Mouse (Mus musculus) intestine, embryonic 16.5 days (tissue): ENCODE data around the gene Fam222a. TPM values are rescaled to one million over a fixed set of nuclear protein-coding genes. Genes with fewer than 3 reads are reported as not detected.

Experiments used
- ATAC-seq: fragments of 200-750 bp; cut with Nextera tagmentation; 2 replicates; pipeline ENCODE4 v1.8.0; 2017; ENCODE audit warnings: moderate TSS enrichment, moderate library complexity
- H3K27ac ChIP-seq: fragments of 300-500 bp; sonication (generic); 2 replicates; pipeline ENCODE4 v1.5.1; 2014; ENCODE audit warnings: mild to moderate bottlenecking, low read length
- H3K27me3 ChIP-seq: fragments of 300-500 bp; sonication (generic); replicated peaks from 2 replicates; pipeline ENCODE4 v1.6.1; 2014; ENCODE audit warnings: low read length, control low read depth, mixed read lengths; ENCODE audit not compliant: control insufficient read depth, insufficient read depth
- H3K36me3 ChIP-seq: fragments of 300-500 bp; sonication (generic); 2 replicates; pipeline ENCODE4 v1.6.1; 2014; ENCODE audit warnings: low read length, control low read depth; ENCODE audit not compliant: control insufficient read depth, insufficient read depth
- H3K4me1 ChIP-seq: fragments of 300-500 bp; sonication (generic); 2 replicates; pipeline ENCODE4 v1.6.1; 2014; ENCODE audit warnings: low read length, control low read depth, mixed read lengths; ENCODE audit not compliant: control insufficient read depth, insufficient read depth
- H3K4me2 ChIP-seq: fragments of 300-500 bp; sonication (generic); 2 replicates; pipeline ENCODE4 v1.6.1; 2014; ENCODE audit warnings: low read depth, low read length, control low read depth
- H3K4me3 ChIP-seq: fragments of 300-500 bp; sonication (generic); 2 replicates; pipeline ENCODE4 v1.5.1; 2014; ENCODE audit warnings: mild to moderate bottlenecking, low read length
- H3K9ac ChIP-seq: fragments of 300-500 bp; sonication (generic); 2 replicates; pipeline ENCODE4 v1.6.1; 2014; ENCODE audit warnings: low read depth, low read length
- H3K9me3 ChIP-seq: fragments of 300-500 bp; sonication (generic); 2 replicates; pipeline ENCODE4 v1.6.1; 2016; ENCODE audit warnings: low read length, control low read depth; ENCODE audit not compliant: control insufficient read depth
- WGBS: fragments of 180-500 bp; shearing (Covaris S2); extraction: QIAGEN DNeasy Blood & Tissue Kit; methylation state at CpG from one replicate; pipeline ENCODE4 v1.1.7; 2014; 5-methylcytosine and 5-hydroxymethylcytosine counted together
- polyA plus RNA-seq: library from polyadenylated mRNA; unstranded; fragments of >200 nt; fragmentation: Nextera tagmentation; extraction: Ambion mirVana; gene quantifications from 2 replicates; pipeline ENCODE4 v1.2.1, GENCODE M21; 2015

Gene Fam222a
- polyA plus RNA-seq, 1 experiment from 2014 or later, result 3.9 TPM

DNA sequence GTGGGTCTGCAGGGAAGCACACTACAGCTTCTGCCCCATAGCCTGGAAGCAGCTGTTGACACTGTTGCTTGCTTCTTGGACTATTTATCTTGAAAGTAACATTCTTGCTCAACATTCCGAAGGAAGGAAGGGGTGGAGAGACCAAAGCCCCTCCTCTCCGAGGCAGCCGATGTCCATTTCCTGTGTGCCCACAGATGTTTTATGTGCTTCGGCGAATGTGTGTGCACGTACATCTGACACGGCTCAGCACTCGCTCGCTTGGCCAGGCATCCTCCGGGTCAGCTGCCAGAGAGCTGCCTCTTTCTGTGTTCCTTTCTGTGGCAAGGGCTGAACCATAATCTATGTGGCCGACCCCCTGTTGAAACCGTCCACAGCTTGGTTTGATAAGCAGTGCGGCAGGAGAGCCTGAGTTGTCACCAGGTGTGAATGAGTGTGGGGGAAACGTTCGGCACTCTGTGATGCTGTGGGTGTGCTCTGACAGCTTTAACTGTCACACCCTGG, 27.0 kb downstream of the Fam222a start:
- Histone ChIP-seq H3K36me3 (no peaks in the 10 kb centered on the region), H3K4me3 (no peak overlapping the region), H3K9me3 (no peaks in the 10 kb centered on the region), H3K27ac (peak overlapping the region; percentile 95), H3K4me1 (peaks cover 75% of the 10 kb centered on the region), H3K27me3 (no peaks in the 10 kb centered on the region), H3K4me2 (peak overlapping the region; percentile 28; the same call in 1 of the 2 replicates), H3K9ac (peak overlapping the region; percentile 54; the same call in 1 of the 2 replicates)
- 32% methylated on average over 15 of the region's 15 CpGs for WGBS
- peak; percentile 14 for ATAC-seq

DNA sequence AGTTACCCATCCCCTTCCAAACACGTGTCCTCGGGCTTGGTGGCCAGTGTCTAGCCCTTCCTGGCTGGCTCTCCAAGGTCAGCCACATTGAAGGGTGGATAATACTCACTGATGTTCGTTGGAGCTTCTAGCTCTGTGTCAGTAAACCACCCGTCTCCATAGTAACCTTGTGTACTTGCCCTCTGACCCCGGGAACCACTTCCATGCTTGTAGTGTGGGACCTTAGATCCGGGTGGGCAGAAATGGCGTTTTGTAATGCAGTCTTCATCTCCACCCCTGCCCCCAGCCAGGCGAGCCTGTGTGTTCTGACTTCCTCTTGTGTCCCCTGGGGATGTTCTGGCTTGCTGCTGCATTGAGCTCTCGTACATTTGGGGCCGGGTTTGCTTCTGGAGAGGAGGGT, 28.8 kb downstream of the Fam222a start:
- Histone ChIP-seq H3K36me3 (no peaks in the 10 kb centered on the region), H3K27ac (peak overlapping the region; percentile 26; the same call in 1 of the 2 replicates), H3K9me3 (no peaks in the 10 kb centered on the region), H3K27me3 (no peaks in the 10 kb centered on the region), H3K4me1 (peaks cover 57% of the 10 kb centered on the region), H3K9ac (no peak overlapping the region), H3K4me2 (no peak overlapping the region), H3K4me3 (no peak overlapping the region)
- no peak for ATAC-seq
- 16% methylated on average over 10 of the region's 10 CpGs for WGBS

DNA sequence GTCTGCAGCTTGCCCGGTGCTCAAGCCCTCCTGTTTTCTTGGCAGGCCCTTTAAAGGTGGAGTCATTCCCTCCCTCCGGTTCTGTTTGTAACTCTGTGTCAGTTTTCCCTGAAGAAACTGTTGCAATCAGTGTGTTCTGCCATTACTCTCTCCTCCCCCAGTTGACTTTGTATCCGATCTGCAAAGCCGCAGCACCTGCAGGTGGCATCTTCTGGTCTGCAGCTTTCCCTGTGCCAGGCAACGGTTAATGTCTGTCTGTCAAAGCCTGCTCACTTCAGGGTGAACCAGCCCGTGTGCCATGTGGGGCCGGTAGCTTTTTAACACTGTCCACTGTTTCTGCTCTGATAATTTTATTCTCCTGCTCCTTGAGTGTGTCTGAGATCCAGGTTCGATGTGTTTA, 29.4 kb downstream of the Fam222a start:
- no peak overlapping the region for H3K9ac ChIP-seq
- no peaks in the 10 kb centered on the region for H3K9me3 ChIP-seq
- no peaks in the 10 kb centered on the region for H3K36me3 ChIP-seq
- H3K4me1 ChIP-seq, result peaks cover 54% of the 10 kb centered on the region
- H3K4me2 ChIP-seq, result no peak overlapping the region
- 29% methylated on average over 8 of the region's 8 CpGs for WGBS
- ATAC-seq, result no peak
- H3K27me3 ChIP-seq, result no peaks in the 10 kb centered on the region
- H3K27ac ChIP-seq, result peak overlapping the region; percentile 9; the same call in 1 of the 2 replicates
- H3K4me3 ChIP-seq, result no peak overlapping the region

DNA sequence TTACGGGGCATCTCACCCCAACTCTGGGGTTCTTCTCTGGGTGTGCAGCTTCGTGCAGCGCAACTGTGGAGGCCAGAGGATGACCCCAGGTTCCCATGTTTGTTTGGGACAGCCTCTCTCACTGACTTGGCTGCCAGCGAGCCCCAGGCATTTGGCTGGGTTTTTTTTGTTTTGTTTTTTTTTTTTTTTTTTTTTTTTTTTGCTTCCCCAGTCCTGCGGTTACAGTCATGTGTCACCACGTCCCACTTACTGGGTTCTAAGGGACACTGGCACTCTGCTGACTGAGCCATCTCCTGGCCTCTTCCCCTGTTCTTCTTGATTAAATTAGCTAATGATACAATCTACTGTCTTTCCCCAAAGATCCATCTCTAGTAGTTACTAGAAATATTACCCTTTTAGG, 29.8 kb downstream of the Fam222a start:
- Histone ChIP-seq H3K27me3 (no peaks in the 10 kb centered on the region), H3K9ac (no peak overlapping the region), H3K4me2 (no peak overlapping the region), H3K27ac (peak overlapping the region; percentile 9; the same call in 1 of the 2 replicates), H3K36me3 (no peaks in the 10 kb centered on the region), H3K4me3 (no peak overlapping the region), H3K9me3 (no peaks in the 10 kb centered on the region), H3K4me1 (peaks cover 51% of the 10 kb centered on the region)
- 40% methylated on average over 6 of the region's 6 CpGs for WGBS
- no peak for ATAC-seq

DNA sequence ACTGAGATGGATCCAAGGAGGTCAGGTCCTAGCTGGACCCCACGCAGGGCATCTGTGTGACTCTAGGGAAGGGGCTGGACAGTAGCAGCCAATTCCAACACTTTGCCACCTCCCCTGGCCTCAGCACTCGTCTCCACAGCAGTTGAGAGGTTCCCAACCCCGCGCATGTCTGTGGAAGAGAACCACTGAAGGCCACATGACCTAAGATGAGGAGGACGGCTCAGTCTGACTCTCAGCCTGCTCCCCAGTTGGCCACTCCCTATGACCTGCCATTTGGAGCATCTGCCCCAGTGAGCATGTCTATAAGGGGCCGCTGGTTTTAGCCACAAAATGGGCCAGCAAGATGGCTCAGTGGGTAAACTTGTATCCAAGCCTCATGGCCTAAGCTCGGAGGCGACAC, 34.2 kb downstream of the Fam222a start:
- no peaks in the 10 kb centered on the region for H3K27me3 ChIP-seq
- peaks cover 18% of the 10 kb centered on the region for H3K4me1 ChIP-seq
- 73% methylated on average over 8 of the region's 8 CpGs for WGBS
- H3K36me3 ChIP-seq, result no peaks in the 10 kb centered on the region
- H3K9ac ChIP-seq, result no peak overlapping the region
- no peaks in the 10 kb centered on the region for H3K9me3 ChIP-seq
- H3K4me2 ChIP-seq, result no peak overlapping the region
- H3K4me3 ChIP-seq, result no peak overlapping the region
- H3K27ac ChIP-seq, result no peak overlapping the region
- ATAC-seq, result no peak

DNA sequence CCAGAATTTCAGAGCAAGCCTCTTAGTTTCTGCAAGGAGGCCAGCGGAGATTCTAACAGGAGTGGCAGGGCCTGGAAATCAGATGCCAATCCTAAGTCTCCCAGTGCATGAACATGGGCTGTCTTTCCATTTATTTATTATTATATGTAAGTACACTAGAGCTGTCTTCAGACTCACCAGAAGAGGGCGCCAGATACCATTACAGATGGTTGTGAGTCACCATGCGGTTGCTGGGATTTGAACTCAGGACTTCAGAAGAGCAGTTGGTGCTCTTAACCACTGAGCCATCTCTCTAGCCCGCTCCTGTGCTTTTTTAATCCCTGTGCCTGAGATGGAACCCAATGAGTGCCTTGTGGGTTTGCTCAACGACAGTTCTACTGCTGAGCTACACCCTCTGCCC, 36.2 kb downstream of the Fam222a start:
- Histone ChIP-seq H3K27me3 (no peaks in the 10 kb centered on the region), H3K4me1 (peaks cover 24% of the 10 kb centered on the region)
- 82% methylated on average over 5 of the region's 5 CpGs for WGBS

DNA sequence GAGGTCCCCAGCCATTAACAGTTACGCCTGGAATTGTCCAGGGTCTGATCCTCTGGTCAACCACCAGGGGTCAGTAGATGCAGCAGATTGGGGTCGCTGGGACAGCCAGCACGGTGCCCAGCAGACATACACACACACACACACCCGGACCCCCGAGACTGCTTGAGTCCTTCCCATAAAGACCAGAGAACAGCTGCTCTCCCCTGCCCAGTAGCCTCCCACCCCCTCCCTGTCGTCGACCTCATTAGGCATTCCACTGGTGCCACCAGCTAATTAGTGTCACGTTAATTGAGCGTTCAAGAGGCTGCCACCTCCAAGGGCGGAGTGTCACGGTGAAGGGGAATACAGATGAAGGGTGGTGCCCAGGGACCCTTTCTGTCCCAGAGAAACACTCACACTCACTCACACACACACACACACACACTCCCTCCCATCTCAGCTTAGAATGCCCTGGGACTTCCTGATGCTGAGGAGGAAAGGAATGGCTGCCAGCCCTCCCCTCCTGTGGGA, 37.0 kb downstream of the Fam222a start:
- ATAC-seq, result no peak
- WGBS, result 41% methylated on average over 11 of the region's 11 CpGs
- Histone ChIP-seq H3K36me3 (no peaks in the 10 kb centered on the region), H3K9ac (no peak overlapping the region), H3K4me1 (peaks cover 20% of the 10 kb centered on the region), H3K4me3 (no peak overlapping the region), H3K4me2 (no peak overlapping the region), H3K9me3 (no peaks in the 10 kb centered on the region), H3K27ac (no peak overlapping the region), H3K27me3 (no peaks in the 10 kb centered on the region)

More for the DNA sequence above, 36.2 kb downstream of the Fam222a start:
- Histone ChIP-seq H3K27ac (no peak overlapping the region), H3K4me3 (no peak overlapping the region), H3K4me2 (no peak overlapping the region), H3K36me3 (no peaks in the 10 kb centered on the region), H3K9me3 (no peaks in the 10 kb centered on the region), H3K9ac (no peak overlapping the region)
- ATAC-seq, result no peak

DNA sequence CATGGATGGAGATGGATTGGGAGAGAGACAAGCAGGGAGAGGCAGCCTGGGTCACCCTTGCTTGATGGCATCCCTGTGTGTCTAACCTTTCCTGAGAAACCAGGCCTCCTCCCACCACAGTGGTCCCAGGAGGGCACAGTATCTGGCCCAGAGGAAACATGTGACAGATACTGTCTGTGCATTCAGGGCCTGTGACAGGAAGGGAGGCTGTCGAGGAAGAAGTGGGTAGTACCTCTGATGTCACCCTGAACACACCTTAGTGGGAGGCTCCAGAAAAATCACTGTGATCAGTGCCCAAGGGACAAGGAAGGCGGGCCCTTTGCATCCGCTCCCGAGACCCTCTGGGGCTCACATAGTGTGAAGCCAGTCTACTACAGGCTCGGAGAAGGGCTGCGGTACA, 38.2 kb downstream of the Fam222a start:
- no peak overlapping the region for H3K27ac ChIP-seq
- ATAC-seq, result no peak
- no peaks in the 10 kb centered on the region for H3K9me3 ChIP-seq
- no peak overlapping the region for H3K4me3 ChIP-seq
- H3K4me2 ChIP-seq, result no peak overlapping the region
- H3K9ac ChIP-seq, result no peak overlapping the region
- no peaks in the 10 kb centered on the region for H3K27me3 ChIP-seq
- H3K36me3 ChIP-seq, result no peaks in the 10 kb centered on the region
- WGBS, result 84% methylated on average over 6 of the region's 6 CpGs
- peaks cover 23% of the 10 kb centered on the region for H3K4me1 ChIP-seq

DNA sequence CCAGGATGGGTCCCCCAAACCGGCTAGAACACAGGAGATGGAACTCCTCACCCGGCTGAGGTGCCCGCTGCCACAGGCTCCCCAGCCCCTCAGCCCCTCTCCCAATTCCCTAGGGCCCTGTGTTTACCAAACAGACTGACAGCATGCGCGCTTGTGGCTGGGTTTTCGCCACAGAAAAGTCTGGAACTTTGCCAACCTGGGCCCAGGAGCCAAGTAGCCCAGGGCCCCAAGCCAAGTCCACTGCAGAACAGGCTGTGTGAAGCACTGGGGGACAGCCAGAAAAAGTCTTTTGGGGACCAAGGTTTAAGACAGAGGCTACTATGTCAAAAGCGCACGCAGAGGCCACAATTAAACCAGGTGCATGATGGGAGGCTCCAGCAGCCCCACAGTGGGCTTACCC, 39.8 kb downstream of the Fam222a start:
- ATAC-seq, result no peak
- Histone ChIP-seq H3K4me1 (peaks cover 22% of the 10 kb centered on the region), H3K9me3 (no peaks in the 10 kb centered on the region), H3K27me3 (no peaks in the 10 kb centered on the region), H3K9ac (peak overlapping the region; percentile 11; the same call in 1 of the 2 replicates), H3K4me2 (no peak overlapping the region), H3K36me3 (no peaks in the 10 kb centered on the region), H3K4me3 (no peak overlapping the region), H3K27ac (peak overlapping the region; percentile 41; the same call in 1 of the 2 replicates)
- 45% methylated on average over 8 of the region's 8 CpGs for WGBS

DNA sequence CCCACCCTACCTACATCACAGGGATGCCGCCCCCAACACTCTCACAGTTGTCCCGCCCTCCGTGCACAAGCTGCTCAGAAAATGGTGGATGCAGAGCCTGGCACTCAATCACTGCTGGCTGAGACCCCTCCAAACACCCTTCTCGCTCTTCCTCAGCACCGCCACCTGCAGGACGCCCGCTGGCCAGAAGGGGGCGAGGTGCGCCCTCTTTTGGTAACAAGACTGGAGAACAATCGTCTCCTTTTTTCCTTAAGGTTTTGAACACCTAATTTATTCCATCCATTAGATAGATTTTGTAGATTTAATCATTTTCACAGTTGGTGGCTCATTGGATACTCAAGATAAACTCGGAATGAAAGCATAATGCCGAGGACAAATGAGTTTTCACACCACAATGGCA, 40.7 kb downstream of the Fam222a start:
- peak overlapping the region; percentile 11; the same call in 1 of the 2 replicates for H3K9ac ChIP-seq
- no peaks in the 10 kb centered on the region for H3K27me3 ChIP-seq
- H3K9me3 ChIP-seq, result no peaks in the 10 kb centered on the region
- 8% methylated on average over 12 of the region's 12 CpGs for WGBS
- no peak overlapping the region for H3K4me2 ChIP-seq
- H3K4me1 ChIP-seq, result peaks cover 22% of the 10 kb centered on the region
- ATAC-seq, result no peak
- H3K27ac ChIP-seq, result no peak overlapping the region
- H3K36me3 ChIP-seq, result no peaks in the 10 kb centered on the region
- no peak overlapping the region for H3K4me3 ChIP-seq
